Mouse (Mus musculus) retina, adult 2 months (tissue): ENCODE results near the gene Rfx5.
"Not testable (repeated sequence)": the region's sequence is repeated elsewhere in the genome, so short reads cannot be mapped to it uniquely, and the experiment has no call there.

Experiments
- DNase-seq: peaks from one replicate; pipeline ENCODE4 v3.0.0-alpha.2; 2012; ENCODE audit warnings: low read depth, low spot score

The Rfx5 gene

GRCm38 (mm10) chr3:94953764-94954616 is at the start of gene Rfx5:
TSS of gene Rfx5 (plus strand) at chr3:94954075.
- peak; percentile 79 for DNase-seq

GRCm38 (mm10) chr3:94904759-94905158 is 49.1 kb upstream of the Rfx5 start:
- DNase-seq: not testable (repeated sequence)

DNA sequence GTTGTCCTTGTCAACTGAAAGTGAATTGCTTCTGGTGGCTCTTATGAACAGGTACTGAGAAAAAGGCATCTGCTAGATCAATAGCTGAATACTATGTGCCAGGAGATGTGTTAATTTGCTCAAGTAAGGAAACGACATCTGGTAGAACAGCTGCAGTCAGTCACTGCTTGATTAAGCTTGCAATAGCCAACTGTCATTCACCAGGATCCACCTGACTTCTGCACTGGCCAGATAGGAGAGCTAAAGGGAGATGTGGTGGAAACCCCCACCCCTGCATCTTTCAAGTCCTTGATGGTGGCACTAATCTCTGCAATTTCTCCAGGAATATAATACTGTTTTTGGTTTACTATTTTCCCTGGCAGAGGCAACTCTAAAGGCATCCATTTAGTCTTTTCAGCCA is 47.4 kb upstream of the Rfx5 start:
- DNase-seq: no peak

DNA sequence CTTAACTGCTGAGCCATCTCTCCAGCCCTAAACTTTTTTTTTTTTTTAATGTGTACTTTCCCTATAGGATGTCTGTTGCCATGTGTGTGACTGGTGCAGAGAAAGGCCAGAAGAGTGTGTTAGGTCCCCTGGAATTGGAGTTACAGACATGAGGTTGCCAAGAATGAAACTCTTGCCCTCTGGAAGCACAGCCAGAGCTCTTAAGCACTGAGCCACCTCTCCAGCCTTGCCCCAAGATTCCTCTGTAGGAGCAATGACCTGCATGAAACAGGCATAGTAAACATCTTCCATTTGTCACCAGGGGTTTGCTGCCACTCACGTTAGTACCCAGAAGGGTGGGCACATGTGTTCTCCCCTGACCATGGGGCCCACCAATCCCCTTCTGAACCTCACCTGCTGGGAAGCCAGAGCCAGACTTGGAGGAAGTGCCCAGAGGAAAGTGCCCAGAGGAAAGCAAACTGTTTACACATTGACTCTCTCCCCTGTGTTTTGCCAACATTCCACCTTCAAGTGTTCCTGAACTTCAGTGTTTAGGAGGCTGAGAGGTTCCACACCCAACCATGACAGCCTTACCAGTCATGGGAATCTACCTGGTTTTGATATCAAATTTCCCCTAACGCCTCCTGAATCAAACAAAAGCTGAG is 42.7 kb upstream of the Rfx5 start:
- no peak for DNase-seq

DNA sequence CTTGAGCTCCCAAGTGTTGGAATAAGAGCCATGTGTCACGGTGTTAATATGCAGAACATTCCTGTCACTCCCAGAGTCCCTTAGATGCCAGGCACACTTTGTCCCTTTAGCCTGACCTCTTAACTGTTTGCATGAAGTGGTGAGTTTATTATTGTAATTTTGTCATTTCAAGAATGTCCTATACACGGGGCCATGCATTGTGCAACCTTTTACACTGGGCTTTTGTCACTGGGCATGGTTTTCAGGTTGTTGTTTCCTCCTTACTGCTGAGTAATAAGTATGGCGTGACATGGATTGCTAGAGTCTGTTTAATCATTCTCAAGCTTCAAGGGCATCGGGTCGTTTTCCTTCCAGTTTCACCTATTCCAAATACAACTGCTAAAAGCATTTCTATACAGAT is 40.1 kb upstream of the Rfx5 start:
- DNase-seq: no peak

DNA sequence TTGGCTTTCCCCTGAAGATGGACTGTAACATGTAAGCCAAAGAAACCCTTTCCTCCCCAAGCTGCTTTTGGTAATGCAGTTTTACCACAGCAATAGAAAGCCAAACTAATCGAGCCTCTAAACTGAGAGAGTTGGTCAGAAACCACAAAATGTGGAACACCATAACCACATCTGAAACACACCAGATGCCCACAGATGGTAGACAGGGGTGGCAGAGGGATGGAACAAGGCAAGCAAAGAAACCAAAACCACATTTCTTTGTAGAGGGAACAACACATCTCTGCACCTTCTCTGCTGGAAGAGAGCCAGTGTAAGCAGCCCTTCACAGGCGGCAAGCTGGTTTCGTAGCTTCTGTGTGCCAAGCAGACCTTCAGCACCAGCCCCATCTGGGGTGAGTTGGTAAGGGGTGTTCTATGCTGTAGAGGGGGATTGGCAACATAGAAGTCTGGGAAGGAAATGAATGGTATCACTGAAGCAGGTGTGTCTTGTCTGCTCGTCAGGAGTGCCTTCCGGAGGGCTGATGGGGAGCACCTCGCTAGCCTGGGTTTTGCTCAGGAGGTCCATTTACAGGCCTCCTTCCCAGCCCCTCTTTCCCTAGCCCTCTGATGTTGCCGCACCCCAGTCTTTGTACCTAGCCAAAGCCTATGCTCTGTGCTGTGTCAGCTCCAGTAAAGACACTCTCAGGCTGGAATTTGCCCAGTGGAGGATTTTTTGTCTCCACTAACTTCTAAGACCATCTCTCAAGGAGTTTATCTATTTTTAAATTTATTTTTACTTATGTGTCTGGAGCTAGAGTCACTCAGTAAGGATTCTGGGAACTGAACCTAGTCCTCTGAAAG is 37.8 kb upstream of the Rfx5 start:
- no peak for DNase-seq

- no peak for DNase-seq
These were observed 36.0 kb upstream of the Rfx5 start for GRCm38 (mm10) chr3:94917816-94918361.

DNA sequence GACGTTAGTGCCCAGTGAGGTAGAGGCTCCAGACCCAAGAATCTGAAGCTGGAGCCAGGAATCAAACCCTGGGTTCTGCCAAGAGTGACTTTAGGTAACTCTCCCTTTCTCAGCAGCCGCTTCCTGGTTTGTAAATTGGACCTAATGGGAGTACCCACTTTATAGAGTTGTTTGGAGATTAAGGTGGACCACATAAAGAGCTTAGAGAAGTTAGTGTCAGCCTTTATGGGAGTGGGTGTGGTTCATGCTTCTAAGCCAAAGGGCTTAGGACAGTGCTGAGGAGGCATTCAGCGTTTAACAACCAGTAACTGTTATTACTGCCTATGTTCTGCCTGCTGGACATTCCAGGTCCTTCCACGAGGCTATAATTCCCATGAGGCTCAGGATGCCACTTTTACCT is 35.0 kb upstream of the Rfx5 start:
- DNase-seq: no peak

DNA sequence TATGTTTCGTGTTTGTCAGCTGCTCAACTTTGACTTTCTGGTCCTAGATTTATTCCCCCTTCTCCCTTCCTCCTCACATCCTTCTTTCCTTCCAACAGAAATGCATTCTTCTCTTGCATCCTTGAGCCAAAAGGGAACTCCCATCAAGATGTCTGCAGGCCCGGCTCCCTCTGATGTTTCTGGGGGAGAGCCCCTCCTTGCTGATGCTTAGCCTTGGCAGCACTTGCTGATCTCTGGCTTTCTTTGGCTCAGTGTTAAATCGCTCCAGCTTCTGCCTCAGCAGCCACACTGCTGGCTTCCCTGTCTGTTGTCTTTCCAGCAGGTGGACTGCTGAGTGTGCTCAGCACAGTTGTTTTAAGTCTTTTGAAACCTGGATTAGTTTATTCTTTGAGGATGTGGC is 32.8 kb upstream of the Rfx5 start:
- DNase-seq: no peak

DNA sequence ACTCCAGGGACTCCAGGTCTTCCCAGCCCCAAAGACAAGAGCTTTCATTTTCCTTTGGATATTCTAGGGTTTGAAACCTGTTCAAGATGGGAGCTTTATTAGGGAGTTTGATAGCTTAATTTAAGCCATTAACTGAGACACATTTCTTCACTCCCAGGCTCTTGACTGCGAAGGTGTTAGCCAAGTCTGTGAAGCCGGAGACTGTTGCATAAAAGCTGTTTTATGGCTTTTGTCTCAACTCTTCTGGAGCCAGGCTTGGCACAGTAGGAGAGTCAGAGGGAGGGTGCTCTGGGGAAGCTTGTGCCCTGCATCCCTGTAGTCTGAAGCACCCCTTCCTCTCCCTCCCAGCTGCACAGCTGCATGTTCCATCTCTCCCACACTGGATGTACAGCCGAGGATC is 31.5 kb upstream of the Rfx5 start:
- DNase-seq: no peak

DNA sequence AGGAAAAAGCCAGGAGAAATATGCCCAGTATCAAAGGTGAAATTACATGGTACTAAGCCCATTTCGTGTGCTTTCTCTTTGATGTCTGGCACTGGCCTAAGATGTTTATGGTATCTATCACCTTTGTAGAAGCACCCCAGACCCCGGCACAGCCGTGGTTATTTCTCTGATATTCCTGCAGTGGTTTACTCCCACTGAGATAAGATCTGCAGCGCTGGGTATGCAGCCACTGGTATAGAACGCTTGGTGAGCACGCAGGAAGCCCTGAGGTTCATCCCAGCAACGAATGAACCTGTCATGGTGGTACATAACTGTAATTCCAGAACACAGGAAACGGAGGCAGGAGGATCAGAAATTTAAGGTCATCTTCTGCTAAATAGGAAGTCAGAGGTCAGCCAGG is 29.2 kb upstream of the Rfx5 start:
- no peak for DNase-seq

- DNase-seq: not testable (repeated sequence)
These were observed 27.6 kb upstream of the Rfx5 start for GRCm38 (mm10) chr3:94926301-94926736.

GRCm38 (mm10) chr3:94928979-94929378 is 24.9 kb upstream of the Rfx5 start:
- DNase-seq: not testable (repeated sequence)

DNA sequence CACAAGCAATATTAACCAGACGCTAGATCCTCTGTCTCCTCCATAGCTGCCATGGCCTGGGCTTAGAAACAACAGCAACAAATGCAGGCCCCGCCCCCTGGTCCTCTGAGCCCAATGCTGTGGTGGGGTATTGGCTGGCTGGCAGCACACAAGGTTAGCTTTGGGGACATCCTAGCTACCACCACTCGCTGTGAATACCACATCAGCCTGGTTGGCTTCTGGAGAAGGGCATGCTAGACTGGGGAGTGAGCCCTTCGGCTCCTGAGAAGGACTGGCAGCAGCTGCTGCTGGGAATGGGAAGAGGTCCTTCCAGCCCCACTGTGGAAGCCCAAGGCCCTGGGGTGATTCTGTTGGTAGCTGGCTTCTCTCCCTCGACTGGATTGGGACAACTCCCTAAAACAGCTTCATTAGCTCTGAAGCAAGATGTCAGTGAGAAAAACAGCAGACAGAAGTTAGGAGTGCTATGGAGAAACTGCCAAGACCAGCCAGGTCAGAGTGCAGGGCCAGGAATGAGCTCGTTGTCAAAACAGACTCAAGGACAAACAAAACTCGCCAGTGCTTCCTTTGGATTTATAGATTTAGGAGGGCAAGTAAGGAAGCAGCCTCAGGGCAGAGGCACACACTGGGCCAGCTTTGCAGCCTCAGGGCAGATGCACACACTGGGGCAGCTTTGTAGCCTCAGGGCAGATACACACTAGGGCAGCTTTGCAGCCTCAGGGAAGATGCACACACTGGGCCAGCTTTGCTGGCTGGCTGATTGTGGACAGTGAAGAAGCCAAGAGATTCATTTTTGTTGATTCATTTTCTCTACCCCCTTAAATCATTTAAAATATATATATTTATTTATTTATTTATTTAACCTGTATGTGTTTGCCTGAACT is 23.2 kb upstream of the Rfx5 start:
- DNase-seq: not testable (repeated sequence)

- not testable (repeated sequence) for DNase-seq
These were observed 22.3 kb upstream of the Rfx5 start for GRCm38 (mm10) chr3:94931427-94932082.

- DNase-seq: not testable (repeated sequence)
These were observed 21.6 kb upstream of the Rfx5 start for GRCm38 (mm10) chr3:94932279-94932678.

DNA sequence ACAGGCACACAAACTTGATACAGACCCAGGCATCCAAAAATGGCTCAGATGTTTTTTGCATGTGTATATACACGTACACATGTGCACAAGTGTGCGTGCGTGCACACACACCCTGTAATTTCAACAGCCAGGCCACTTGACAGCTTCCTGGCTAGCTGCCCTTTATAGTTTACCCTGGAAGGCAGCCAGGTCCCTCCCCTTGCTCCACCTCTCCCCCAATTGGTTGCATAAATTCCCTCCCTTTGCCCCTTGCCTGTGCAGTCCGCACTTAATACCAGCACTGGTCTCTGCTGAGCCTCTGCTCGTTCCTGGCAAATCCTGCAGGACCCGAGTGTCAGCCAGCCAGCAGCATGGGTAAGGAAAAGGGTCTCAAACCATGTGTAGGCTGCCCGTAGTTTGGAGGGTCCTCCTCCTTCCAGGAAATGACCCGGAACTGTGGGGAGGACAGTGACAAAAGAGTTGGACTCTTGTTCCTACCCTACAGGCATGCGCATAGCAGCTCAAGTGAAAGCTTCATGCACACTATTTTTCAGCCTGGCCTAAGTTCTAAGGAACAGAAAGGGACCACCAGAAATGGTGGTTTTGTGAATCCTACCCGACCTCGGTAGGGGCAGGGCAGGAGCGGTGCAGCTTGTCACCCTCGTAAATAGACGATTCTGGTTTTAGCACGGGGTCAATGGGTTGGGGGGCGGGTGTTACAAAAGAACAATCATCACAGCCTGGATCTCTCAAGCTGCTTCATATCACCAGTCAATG is 20.9 kb upstream of the Rfx5 start, which contains the start of gene Selenbp1:
Gene Selenbp1, plus strand, starts transcription at position 248 of the 756 bp plus-strand sequence.
- no peak for DNase-seq

DNA sequence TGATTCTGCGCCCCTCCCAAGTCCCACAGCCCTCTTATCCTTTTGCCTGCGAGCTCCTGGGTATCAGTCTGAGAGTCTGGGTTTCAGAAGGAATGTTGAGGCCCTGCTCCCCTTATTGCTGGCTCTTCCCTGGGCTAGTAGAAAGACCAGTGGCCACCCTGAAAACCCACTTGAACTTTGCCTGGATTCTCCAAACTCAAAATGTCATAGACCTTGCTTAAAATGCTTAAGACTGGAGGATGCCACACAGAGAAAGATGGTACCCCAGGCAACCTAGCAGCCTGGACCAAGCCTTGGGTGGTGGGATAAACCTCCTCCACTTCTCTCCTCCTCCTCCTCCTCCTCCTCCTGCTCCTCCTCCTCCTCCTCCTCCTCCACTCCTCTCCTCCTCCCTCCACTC is 20.3 kb upstream of the Rfx5 start:
- DNase-seq: not testable (repeated sequence)

- DNase-seq: not testable (repeated sequence)
These were observed 19.3 kb upstream of the Rfx5 start for GRCm38 (mm10) chr3:94934564-94934963.
